Comparison of ENCODE assay signal across 8 mouse cellular contexts in the genomic region with DNA sequence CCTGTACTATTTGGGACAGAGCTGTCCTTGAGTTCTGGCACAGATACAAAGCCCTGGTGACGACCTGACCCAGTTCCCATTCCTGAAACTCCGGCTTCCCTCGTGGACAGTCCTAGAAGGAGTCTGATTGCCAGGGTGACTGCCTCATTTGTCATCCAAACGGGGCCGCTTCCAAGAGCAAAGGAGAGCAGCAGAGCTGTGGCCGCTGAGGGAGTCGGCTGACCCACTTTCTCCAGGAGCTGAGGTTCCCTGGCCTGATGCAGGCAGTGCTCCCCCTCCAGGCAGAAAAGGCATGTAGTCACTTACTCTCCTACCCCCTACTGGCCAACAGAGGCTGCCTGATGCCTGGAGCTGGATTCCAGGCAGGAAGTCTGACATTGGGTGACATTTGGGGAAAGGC.
DNase-seq lines count a peak whose midpoint lies in the region.

No protein-coding gene starts in this region.

- peak; percentile 8 for DNase-seq in 416B (ENCODE audit: low read depth)
- DNase-seq in Muller cell, postnatal 12 days (ENCODE audit: inconsistent ontology term), result peak; percentile 93
- DNase-seq in cerebellum, postnatal 25 days, result peak; percentile 82 to 87
- peak; percentile 30 to 47 for DNase-seq in gastrocnemius, postnatal 4 days (ENCODE audit: low spot score in 2 of 2)
- DNase-seq in kidney, postnatal 4 days, result peak; percentile 59 to 68
- DNase-seq in lung, postnatal 14 days, result peak; percentile 39
- DNase-seq in right cerebral cortex, postnatal 36 days (ENCODE audit: low spot score in 2 of 2), result peak; percentile 70 to 75
- DNase-seq in T-cell, adult 2 months (ENCODE audit: low spot score), result no peak
